Mouse (Mus musculus): ENCODE data around the gene Fam163a.
"Not testable (repeated sequence)": the region's sequence is repeated elsewhere in the genome, so short reads cannot be mapped to it uniquely, and the experiment has no call there.

The Fam163a gene

DNA sequence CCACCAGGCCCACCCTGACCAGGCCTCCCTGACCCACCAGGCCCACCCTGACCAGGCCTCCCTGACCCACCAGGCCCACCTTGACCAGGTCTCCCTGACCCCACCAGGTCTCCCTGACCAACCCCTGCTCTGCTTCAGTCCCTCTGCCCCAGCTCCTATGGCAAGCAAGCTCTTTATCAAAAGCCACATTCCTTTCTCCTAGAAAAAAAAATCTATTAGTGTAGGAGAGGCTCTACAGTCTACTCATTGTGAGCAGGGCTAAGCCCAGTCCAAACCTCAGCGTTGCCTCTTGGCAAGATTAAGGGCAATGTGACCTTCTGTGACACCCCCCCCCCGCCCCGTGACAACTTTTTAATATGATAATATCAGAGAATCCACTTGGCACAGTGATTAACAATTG lies 120.2 kb downstream of the Fam163a start:
- no peak for DNase-seq (ENCODE audit: low read depth, low spot score)

DNA sequence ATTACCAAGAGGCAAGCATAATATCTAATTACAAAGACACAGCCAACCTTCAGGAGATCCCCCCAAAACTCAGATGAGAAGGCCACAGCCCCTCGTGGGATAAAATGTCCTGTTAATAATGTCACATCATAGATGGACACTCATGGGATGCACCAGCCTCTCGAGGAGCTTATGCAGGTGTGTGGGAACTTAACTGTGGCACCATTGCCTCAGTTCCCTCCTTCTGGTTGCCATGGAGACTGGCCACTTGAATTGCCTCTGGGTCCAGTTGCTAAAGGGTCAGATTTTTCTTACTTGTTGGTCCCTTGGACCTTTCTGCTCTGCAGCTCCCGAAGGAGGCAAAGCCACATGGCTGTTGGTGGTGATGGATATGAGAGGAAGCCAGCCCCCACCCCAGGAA lies 127.2 kb downstream of the Fam163a start:
- no peak for DNase-seq (ENCODE audit: low read depth, low spot score)

DNA sequence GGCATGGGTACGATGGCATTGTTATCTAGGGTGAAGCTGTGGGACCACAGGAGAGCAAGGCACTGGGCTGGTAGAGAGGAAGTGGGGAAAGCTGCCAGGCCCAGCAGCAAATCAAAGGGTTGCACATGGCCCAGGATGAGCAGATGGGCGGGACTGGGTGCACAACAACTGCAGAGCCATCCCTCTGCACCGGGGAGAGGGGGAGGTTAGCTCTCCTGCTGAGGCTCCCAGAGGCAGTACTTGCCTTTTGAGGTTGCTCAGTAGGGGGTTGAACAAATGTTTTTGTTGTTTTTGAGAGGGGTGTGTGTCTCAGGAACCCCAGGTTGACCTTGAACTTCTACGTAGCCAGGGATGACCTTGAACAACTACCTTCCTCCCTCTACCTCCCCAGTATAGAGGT lies 128.4 kb downstream of the Fam163a start:
- no peak for DNase-seq (ENCODE audit: low read depth, low spot score)

DNA sequence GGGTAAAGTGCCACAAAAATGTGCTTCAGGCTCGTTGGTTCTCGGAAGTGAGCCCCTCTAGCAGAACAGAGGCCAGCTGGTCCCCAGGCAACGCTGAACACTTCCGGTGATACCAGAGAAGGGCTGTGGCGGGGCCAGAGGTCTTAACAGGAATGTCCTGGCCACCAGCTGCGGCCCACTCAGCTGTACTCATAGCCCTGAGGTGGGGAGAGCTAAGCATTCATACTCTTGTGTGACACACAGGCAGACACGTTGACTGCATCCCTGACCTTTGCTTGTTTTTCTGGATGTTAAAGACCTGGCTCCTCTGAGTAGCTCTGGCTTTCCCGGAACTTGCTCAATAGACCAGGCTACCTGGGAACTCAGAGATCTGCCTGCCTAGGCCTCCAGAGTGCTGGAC lies 130.3 kb downstream of the Fam163a start:
- peak; percentile 35 for DNase-seq (ENCODE audit: low read depth, low spot score)

GRCm38 (mm10) chr1:156073169-156073821 lies 131.5 kb downstream of the Fam163a start:
- DNase-seq (ENCODE audit: low read depth, low spot score): no peak

- no peak for DNase-seq (ENCODE audit: low read depth, low spot score)
Observed at GRCm38 (mm10) chr1:156070106-156070505, 134.7 kb downstream of the Fam163a start.

- DNase-seq (ENCODE audit: low read depth, low spot score): no peak
Observed at GRCm38 (mm10) chr1:156066133-156066532, 138.7 kb downstream of the Fam163a start.

DNA sequence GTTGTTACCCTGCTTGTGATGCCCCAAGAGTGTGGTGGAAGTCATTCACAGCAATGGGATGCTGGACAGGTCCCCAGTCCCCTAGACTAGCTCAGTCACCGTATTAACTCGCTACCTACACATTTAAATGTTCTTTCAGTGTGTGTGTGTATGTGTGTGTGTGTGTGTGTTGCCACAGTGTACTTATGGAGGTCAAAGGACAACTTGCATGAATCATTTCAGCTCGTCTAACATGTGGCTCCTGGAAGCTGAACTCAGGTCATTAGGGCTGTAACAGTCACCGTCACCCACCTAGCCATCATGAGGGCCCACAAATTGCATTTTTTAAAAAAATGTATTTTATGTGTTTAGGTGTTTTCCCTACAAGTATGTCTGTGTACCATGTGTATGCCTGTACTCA lies 142.6 kb downstream of the Fam163a start:
- no peak for DNase-seq (ENCODE audit: low read depth, low spot score)

- DNase-seq (ENCODE audit: low read depth, low spot score): no peak
Observed at GRCm38 (mm10) chr1:156058207-156058606, 146.6 kb downstream of the Fam163a start.

GRCm38 (mm10) chr1:156046688-156047087 lies 158.1 kb downstream of the Fam163a start:
- no peak for DNase-seq (ENCODE audit: low read depth, low spot score)

- DNase-seq (ENCODE audit: low read depth, low spot score): no peak
Observed at GRCm38 (mm10) chr1:156044211-156044611, 160.6 kb downstream of the Fam163a start.

- peak; percentile 49 for DNase-seq (ENCODE audit: low read depth, low spot score)
Observed at GRCm38 (mm10) chr1:156043027-156043426, 161.8 kb downstream of the Fam163a start.

GRCm38 (mm10) chr1:156042481-156042880 lies 162.3 kb downstream of the Fam163a start:
- no peak for DNase-seq (ENCODE audit: low read depth, low spot score)

GRCm38 (mm10) chr1:156041451-156042241 lies 163.2 kb downstream of the Fam163a start:
- DNase-seq (ENCODE audit: low read depth, low spot score): no peak

DNA sequence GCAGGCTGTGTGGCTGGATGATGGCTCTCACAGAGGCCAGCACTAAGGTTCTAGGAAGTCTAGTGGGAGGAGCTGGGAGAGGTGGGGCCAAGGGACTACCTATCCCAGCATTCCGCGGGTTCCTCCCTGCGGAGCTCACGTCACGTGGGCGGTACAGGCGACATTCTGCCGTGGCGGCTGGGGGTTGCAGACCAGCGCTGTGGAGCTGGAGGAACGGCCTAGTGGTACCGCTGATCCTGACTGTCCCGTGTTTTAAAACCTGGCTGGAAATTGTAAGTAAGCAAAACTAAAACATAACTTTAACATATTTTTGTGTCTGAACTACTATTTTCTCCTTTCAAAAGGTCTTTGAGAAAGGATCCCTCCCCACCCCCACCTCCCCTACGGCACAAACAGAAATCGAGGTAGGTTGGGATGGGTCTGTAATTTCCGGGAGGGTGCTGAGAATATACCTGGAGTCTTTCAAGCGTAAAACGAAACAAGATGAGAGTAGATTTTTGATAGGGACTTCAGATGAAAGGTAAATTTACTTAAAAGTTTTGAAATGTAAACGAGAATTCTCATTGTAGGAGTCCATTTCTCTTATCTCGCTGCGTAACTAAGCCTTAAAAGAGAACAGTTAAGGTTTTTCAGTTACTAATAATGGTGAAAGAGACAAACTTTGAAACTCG lies 164.0 kb downstream of the Fam163a start:
- DNase-seq (ENCODE audit: low read depth, low spot score): peak; percentile 93

DNA sequence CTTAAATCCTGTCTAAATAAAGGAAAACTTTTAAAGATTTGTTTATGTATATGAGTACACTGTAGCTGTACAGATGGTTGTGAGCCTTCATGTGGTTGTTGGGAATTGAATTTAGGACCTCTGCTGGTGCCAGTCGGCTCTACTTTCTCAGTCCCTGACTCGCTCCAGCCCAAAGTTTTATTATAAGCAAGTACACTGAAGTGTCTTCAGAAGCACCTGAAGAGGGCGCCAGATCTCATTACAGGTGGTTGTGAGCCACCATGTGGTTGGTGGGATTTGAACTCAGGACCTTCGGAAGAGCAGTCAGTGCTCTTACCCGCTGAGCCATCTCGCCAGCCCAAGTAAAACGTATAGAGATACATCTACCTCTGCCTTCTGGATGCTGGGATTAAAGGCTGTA lies 164.8 kb downstream of the Fam163a start:
- DNase-seq (ENCODE audit: low read depth, low spot score): not testable (repeated sequence)

GRCm38 (mm10) chr1:156037144-156037583 lies 167.7 kb downstream of the Fam163a start:
- DNase-seq (ENCODE audit: low read depth, low spot score): no peak

DNA sequence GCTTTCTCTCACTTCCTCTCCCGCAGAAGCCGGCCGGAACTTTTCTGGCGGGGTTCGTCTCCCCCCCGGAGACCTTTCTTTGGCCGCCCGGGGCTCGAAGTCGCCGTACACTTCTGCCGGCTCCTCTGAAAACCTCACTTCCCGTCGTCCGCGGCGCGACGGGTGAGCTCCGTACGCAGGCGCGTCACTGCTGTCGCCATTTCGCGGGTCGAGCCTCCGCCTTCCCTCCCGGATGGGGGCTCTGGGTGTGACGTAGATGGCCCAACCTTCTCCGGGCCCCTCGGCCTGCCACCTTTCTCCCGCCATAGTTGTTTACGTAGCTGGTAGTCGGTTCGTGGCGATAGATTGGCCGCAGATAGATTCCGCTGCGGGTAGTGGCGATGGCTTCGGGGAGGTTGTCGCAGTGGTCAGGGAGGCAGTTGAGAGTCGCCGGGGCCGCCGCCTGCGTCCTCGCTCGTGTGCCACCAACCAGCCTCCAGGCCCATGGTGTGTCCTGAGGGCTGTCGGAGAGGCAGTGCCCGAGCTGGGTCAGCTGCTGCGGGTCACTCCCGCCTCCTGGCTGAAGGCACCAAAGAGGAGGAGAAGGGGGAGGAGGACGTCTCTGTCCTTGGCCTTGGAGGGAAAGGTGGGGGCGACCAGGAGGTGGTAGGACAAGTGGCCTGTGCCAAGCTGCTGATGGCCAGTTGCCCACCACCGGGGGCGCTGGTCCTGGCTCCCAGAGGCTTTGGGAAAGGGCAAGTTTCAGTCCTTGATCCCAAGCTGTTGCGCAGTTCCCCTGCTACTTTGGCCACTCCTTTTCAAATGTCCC lies 168.7 kb downstream of the Fam163a start, which contains the start of gene Tor1aip1:
Gene Tor1aip1, minus strand, starts transcription at position 551 of the 808 bp plus-strand sequence.
- peak; percentile 99 for DNase-seq (ENCODE audit: low read depth, low spot score)

- peak; percentile 85 for DNase-seq (ENCODE audit: low read depth, low spot score)
Observed at GRCm38 (mm10) chr1:156035269-156035929, 169.4 kb downstream of the Fam163a start, which contains the start of gene Tor1aip2. Gene Tor1aip2 (plus strand): TSS chr1:156035403.

DNA sequence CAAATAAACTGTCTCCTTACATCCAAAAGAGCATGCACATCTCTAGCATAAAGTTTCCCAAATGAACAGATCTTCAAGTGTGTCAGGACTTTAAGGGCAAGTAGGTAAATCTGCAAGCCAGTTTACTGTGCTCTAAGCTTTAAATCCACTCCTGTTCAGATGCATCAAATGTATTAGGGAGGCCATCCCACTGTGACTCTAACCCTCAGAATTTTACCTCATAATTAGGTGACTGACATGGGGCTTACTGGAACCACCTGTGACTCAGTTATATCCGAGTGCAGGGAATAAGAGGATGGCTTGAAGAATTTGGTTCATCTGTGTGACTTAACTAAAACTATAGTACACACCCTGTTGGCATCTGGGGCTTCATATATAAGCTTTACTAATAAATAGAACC lies 170.2 kb downstream of the Fam163a start:
- no peak for DNase-seq (ENCODE audit: low read depth, low spot score)

DNA sequence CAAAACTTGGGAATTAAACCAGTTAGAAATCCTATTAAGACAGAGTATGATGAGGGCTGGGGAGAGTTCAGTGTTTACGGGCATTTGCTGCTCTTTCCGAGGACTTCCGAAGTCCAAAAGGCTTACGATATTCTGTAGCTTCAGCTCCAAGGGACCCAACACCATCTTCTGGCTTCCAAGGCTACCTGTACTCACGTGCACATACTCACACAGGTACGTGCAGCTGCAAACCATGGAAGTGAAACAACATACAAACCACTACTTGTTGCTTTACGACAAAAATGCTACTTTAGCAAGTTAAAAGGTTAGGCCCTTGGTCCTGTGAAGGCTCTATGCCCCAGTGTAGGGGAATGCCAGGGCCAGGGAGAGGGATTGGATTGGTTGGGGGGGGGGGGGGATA lies 170.9 kb downstream of the Fam163a start:
- DNase-seq (ENCODE audit: low read depth, low spot score): no peak
